Mouse (Mus musculus): Measurements from ENCODE around the gene Chd2. TPM values are rescaled to one million over a fixed set of nuclear protein-coding genes. Genes with fewer than 3 reads are reported as not detected.

Gene Chd2
- polyA plus RNA-seq, 1 experiment from 2014 or later = 44.7 TPM

- H3K9me3 ChIP-seq (ENCODE audit: control insufficient read depth, low read length) = no peaks in the 10 kb centered on the region
- peak overlapping the region; percentile 58 for H3K9ac ChIP-seq (ENCODE audit: low read length)
- H3K27ac ChIP-seq (ENCODE audit: low read depth, low read length) = peak overlapping the region; percentile 89
- peak overlapping the region; percentile 70 for H3K4me2 ChIP-seq (ENCODE audit: low read depth)
- WGBS = 17% methylated on average over 4 of the region's 4 CpGs
- DNase-seq (ENCODE audit: low spot score) (no peak), ATAC-seq (ENCODE audit: insufficient read depth, low FRiP score, low TSS enrichment) (no peak)
- no peaks in the 10 kb centered on the region for H3K27me3 ChIP-seq (ENCODE audit: control insufficient read depth, insufficient read depth, low read length)
- peaks cover 12% of the 10 kb centered on the region; the same call in 1 of the 2 replicates for H3K4me1 ChIP-seq (ENCODE audit: control insufficient read depth, insufficient read depth, low read length)
- H3K36me3 ChIP-seq (ENCODE audit: control insufficient read depth, insufficient read depth, low read length) = no peaks in the 10 kb centered on the region
- peak overlapping the region; percentile 44 for H3K4me3 ChIP-seq (ENCODE audit: low read depth, low read length)
Observed at GRCm38 (mm10) chr7:73538424-73539079, 3.1 kb downstream of the Chd2 start.

GRCm38 (mm10) chr7:73537634-73538423, 3.8 kb downstream of the Chd2 start:
- Histone ChIP-seq H3K36me3 (ENCODE audit: control insufficient read depth, insufficient read depth, low read length) (no peaks in the 10 kb centered on the region), H3K9me3 (ENCODE audit: control insufficient read depth, low read length) (no peaks in the 10 kb centered on the region), H3K9ac (ENCODE audit: low read length) (peak overlapping the region; percentile 58), H3K4me2 (ENCODE audit: low read depth) (peak overlapping the region; percentile 70), H3K27me3 (ENCODE audit: control insufficient read depth, insufficient read depth, low read length) (no peaks in the 10 kb centered on the region), H3K4me1 (ENCODE audit: control insufficient read depth, insufficient read depth, low read length) (peaks cover 12% of the 10 kb centered on the region; the same call in 1 of the 2 replicates), H3K4me3 (ENCODE audit: low read depth, low read length) (peak overlapping the region; percentile 44), H3K27ac (ENCODE audit: low read depth, low read length) (peak overlapping the region; percentile 89)
- under 1% methylated on average over 46 of the region's 46 CpGs for WGBS
- ATAC-seq (ENCODE audit: insufficient read depth, low FRiP score, low TSS enrichment) (peak; percentile 99), DNase-seq (ENCODE audit: low spot score) (peak; percentile 100)

GRCm38 (mm10) chr7:73537228-73537627, 4.4 kb downstream of the Chd2 start:
- Histone ChIP-seq H3K27me3 (ENCODE audit: control insufficient read depth, insufficient read depth, low read length) (no peaks in the 10 kb centered on the region), H3K4me3 (ENCODE audit: low read depth, low read length) (peak overlapping the region; percentile 44), H3K4me1 (ENCODE audit: control insufficient read depth, insufficient read depth, low read length) (peaks cover 12% of the 10 kb centered on the region; the same call in 1 of the 2 replicates), H3K9me3 (ENCODE audit: control insufficient read depth, low read length) (no peaks in the 10 kb centered on the region), H3K9ac (ENCODE audit: low read length) (peak overlapping the region; percentile 58), H3K4me2 (ENCODE audit: low read depth) (peak overlapping the region; percentile 70), H3K36me3 (ENCODE audit: control insufficient read depth, insufficient read depth, low read length) (no peaks in the 10 kb centered on the region), H3K27ac (ENCODE audit: low read depth, low read length) (peak overlapping the region; percentile 89; the same call in 1 of the 2 replicates)
- ATAC-seq (ENCODE audit: insufficient read depth, low FRiP score, low TSS enrichment) = no peak
- no peak for DNase-seq (ENCODE audit: low spot score)
- 23% methylated on average over 10 of the region's 10 CpGs for WGBS

- ATAC-seq (ENCODE audit: insufficient read depth, low FRiP score, low TSS enrichment) (no peak), DNase-seq (ENCODE audit: low spot score) (no peak)
- peak overlapping the region; percentile 44; the same call in 1 of the 2 replicates for H3K4me3 ChIP-seq (ENCODE audit: low read depth, low read length)
- WGBS = 87% methylated on average over 2 of the region's 2 CpGs
- peaks cover 12% of the 10 kb centered on the region; the same call in 1 of the 2 replicates for H3K4me1 ChIP-seq (ENCODE audit: control insufficient read depth, insufficient read depth, low read length)
- peak overlapping the region; percentile 70; the same call in 1 of the 2 replicates for H3K4me2 ChIP-seq (ENCODE audit: low read depth)
- H3K9me3 ChIP-seq (ENCODE audit: control insufficient read depth, low read length) = no peaks in the 10 kb centered on the region
- H3K27ac ChIP-seq (ENCODE audit: low read depth, low read length) = no peak overlapping the region
- no peaks in the 10 kb centered on the region for H3K27me3 ChIP-seq (ENCODE audit: control insufficient read depth, insufficient read depth, low read length)
- no peaks in the 10 kb centered on the region for H3K36me3 ChIP-seq (ENCODE audit: control insufficient read depth, insufficient read depth, low read length)
- H3K9ac ChIP-seq (ENCODE audit: low read length) = no peak overlapping the region
Observed at GRCm38 (mm10) chr7:73536579-73536978, 5.1 kb downstream of the Chd2 start.

GRCm38 (mm10) chr7:73535861-73536200, 5.8 kb downstream of the Chd2 start:
- peaks cover 12% of the 10 kb centered on the region; the same call in 1 of the 2 replicates for H3K4me1 ChIP-seq (ENCODE audit: control insufficient read depth, insufficient read depth, low read length)
- no peak overlapping the region for H3K9ac ChIP-seq (ENCODE audit: low read length)
- ATAC-seq (ENCODE audit: insufficient read depth, low FRiP score, low TSS enrichment) (no peak), DNase-seq (ENCODE audit: low spot score) (no peak)
- H3K4me3 ChIP-seq (ENCODE audit: low read depth, low read length) = no peak overlapping the region
- no peaks in the 10 kb centered on the region for H3K9me3 ChIP-seq (ENCODE audit: control insufficient read depth, low read length)
- H3K36me3 ChIP-seq (ENCODE audit: control insufficient read depth, insufficient read depth, low read length) = no peaks in the 10 kb centered on the region
- no peak overlapping the region for H3K27ac ChIP-seq (ENCODE audit: low read depth, low read length)
- no peak overlapping the region for H3K4me2 ChIP-seq (ENCODE audit: low read depth)
- WGBS = 84% methylated on average over 4 of the region's 4 CpGs
- no peaks in the 10 kb centered on the region for H3K27me3 ChIP-seq (ENCODE audit: control insufficient read depth, insufficient read depth, low read length)

GRCm38 (mm10) chr7:73534937-73535860, 6.4 kb downstream of the Chd2 start:
- DNase-seq (ENCODE audit: low spot score) = no peak
- H3K27me3 ChIP-seq (ENCODE audit: control insufficient read depth, insufficient read depth, low read length) = no peaks in the 10 kb centered on the region
- H3K4me3 ChIP-seq (ENCODE audit: low read depth, low read length) = no peak overlapping the region
- no peaks in the 10 kb centered on the region for H3K36me3 ChIP-seq (ENCODE audit: control insufficient read depth, insufficient read depth, low read length)
- no peak overlapping the region for H3K27ac ChIP-seq (ENCODE audit: low read depth, low read length)
- WGBS = 88% methylated on average over 2 of the region's 2 CpGs
- H3K9me3 ChIP-seq (ENCODE audit: control insufficient read depth, low read length) = no peaks in the 10 kb centered on the region
- H3K4me1 ChIP-seq (ENCODE audit: control insufficient read depth, insufficient read depth, low read length) = peaks cover 12% of the 10 kb centered on the region; the same call in 1 of the 2 replicates
- no peak overlapping the region for H3K4me2 ChIP-seq (ENCODE audit: low read depth)
- no peak for ATAC-seq (ENCODE audit: insufficient read depth, low FRiP score, low TSS enrichment)
- H3K9ac ChIP-seq (ENCODE audit: low read length) = no peak overlapping the region

- 77% methylated on average over 2 of the region's 2 CpGs for WGBS
- H3K9ac ChIP-seq (ENCODE audit: low read length) = no peak overlapping the region
- H3K4me3 ChIP-seq (ENCODE audit: low read depth, low read length) = no peak overlapping the region
- H3K9me3 ChIP-seq (ENCODE audit: control insufficient read depth, low read length) = no peaks in the 10 kb centered on the region
- H3K27me3 ChIP-seq (ENCODE audit: control insufficient read depth, insufficient read depth, low read length) = no peaks in the 10 kb centered on the region
- no peak overlapping the region for H3K27ac ChIP-seq (ENCODE audit: low read depth, low read length)
- DNase-seq (ENCODE audit: low spot score) (no peak), ATAC-seq (ENCODE audit: insufficient read depth, low FRiP score, low TSS enrichment) (no peak)
- no peak overlapping the region for H3K4me2 ChIP-seq (ENCODE audit: low read depth)
- H3K4me1 ChIP-seq (ENCODE audit: control insufficient read depth, insufficient read depth, low read length) = peaks cover 9% of the 10 kb centered on the region; the same call in 1 of the 2 replicates
- H3K36me3 ChIP-seq (ENCODE audit: control insufficient read depth, insufficient read depth, low read length) = no peaks in the 10 kb centered on the region
Observed at GRCm38 (mm10) chr7:73533457-73533856, 8.2 kb downstream of the Chd2 start.

GRCm38 (mm10) chr7:73532916-73533315, 8.7 kb downstream of the Chd2 start:
- Histone ChIP-seq H3K4me2 (ENCODE audit: low read depth) (no peak overlapping the region), H3K4me1 (ENCODE audit: control insufficient read depth, insufficient read depth, low read length) (peaks cover 9% of the 10 kb centered on the region; the same call in 1 of the 2 replicates), H3K36me3 (ENCODE audit: control insufficient read depth, insufficient read depth, low read length) (no peaks in the 10 kb centered on the region), H3K4me3 (ENCODE audit: low read depth, low read length) (no peak overlapping the region), H3K9ac (ENCODE audit: low read length) (no peak overlapping the region), H3K27me3 (ENCODE audit: control insufficient read depth, insufficient read depth, low read length) (no peaks in the 10 kb centered on the region), H3K9me3 (ENCODE audit: control insufficient read depth, low read length) (no peaks in the 10 kb centered on the region), H3K27ac (ENCODE audit: low read depth, low read length) (no peak overlapping the region)
- WGBS = 86% methylated on average over 3 of the region's 3 CpGs
- DNase-seq (ENCODE audit: low spot score) = no peak
- no peak for ATAC-seq (ENCODE audit: insufficient read depth, low FRiP score, low TSS enrichment)

All from neural tube, embryonic 11.5 days (tissue).